Mouse (Mus musculus): Measurements from ENCODE around the gene Foxq1. TPM values are rescaled to one million over a fixed set of nuclear protein-coding genes. Genes with fewer than 3 reads are reported as not detected.

Gene Foxq1
- polyA plus RNA-seq, 1 experiment from 2014 or later = 0.87 TPM

DNA sequence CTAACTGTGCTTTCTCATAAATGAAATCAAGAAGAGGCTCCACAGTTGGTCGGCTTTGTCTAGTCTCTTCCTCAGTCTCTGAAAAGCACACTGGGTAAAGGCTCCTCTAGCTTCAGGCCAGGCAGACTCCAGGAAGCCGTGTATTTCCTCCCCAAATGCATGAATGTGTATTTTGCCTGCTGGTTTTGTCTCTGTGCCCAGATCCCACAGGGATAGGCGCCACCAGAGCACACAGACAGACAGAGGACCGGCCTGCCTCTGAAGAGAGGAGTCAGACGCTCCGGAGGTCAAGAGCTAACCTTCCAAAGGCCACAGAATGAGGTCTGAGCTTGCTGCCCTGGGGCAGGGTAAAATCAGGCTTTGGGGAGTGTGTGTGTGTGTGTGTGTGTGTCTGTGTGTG is 21.6 kb downstream of the Foxq1 start:
- no peak overlapping the region for H3K4me2 ChIP-seq (replicated peaks)
- H3K9me3 ChIP-seq = no peaks in the 10 kb centered on the region
- H3K36me3 ChIP-seq = no peaks in the 10 kb centered on the region
- peaks cover 23% of the 10 kb centered on the region for H3K4me1 ChIP-seq
- H3K4me3 ChIP-seq = no peak overlapping the region
- WGBS = 25% methylated on average over 6 of the region's 6 CpGs
- ATAC-seq (ENCODE audit: low FRiP score, low read depth) = no peak
- peaks cover 42% of the 10 kb centered on the region for H3K27me3 ChIP-seq
- no peak overlapping the region for H3K27ac ChIP-seq
- H3K9ac ChIP-seq = no peak overlapping the region

DNA sequence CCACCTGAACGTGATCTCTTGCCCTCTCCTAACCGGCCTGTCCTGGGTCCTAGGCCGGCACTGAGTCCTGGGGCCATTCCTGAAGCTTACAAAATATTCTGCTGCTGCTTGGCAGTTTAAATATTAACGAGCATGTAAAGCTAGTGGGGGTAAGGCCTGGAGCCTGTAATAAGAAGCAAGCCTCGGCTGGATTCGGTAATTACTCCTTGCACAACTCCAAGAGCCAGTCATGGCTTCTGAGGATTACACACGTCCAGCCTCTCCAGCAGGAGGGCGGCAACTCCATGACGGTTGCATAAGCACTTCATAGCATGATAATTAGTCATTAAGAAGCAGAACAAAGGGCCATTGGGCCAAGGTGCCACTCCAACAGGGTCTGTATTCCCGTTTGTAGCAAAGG is 22.5 kb downstream of the Foxq1 start:
- Histone ChIP-seq H3K36me3 (no peaks in the 10 kb centered on the region), H3K9ac (no peak overlapping the region), H3K4me1 (peaks cover 23% of the 10 kb centered on the region), H3K27ac (no peak overlapping the region), H3K4me3 (no peak overlapping the region), H3K4me2 (replicated peaks) (peak overlapping the region; percentile 19), H3K27me3 (peaks cover 36% of the 10 kb centered on the region), H3K9me3 (no peaks in the 10 kb centered on the region)
- 18% methylated on average over 10 of the region's 10 CpGs for WGBS
- ATAC-seq (ENCODE audit: low FRiP score, low read depth) = 0 out of 2 replicates have a peak, but pooled peaks have one; percentile 32

DNA sequence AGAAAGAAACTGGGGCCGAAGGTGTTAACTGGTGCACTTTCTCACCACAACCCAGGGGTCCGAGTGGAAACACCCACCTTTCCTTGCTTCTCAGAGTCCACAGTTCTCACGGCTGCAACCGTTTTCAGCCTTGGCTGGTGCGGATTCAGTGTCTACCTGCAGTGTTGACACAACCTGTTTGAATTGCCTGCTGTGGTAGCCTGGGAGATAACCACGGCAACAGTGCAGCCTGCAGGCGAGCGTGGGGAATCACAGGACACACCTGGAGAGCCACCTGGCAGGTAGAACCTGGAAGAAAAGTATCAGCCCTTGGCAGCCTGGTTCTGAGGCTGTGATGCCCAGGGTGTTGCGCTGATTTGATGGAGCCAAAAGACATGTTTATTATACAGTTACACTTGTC is 23.9 kb downstream of the Foxq1 start:
- peaks cover 25% of the 10 kb centered on the region for H3K27me3 ChIP-seq
- H3K4me2 ChIP-seq (replicated peaks) = no peak overlapping the region
- H3K9me3 ChIP-seq = no peaks in the 10 kb centered on the region
- no peak overlapping the region for H3K9ac ChIP-seq
- no peak overlapping the region for H3K4me3 ChIP-seq
- ATAC-seq (ENCODE audit: low FRiP score, low read depth) = no peak
- 62% methylated on average over 9 of the region's 9 CpGs for WGBS
- H3K4me1 ChIP-seq = peaks cover 23% of the 10 kb centered on the region
- H3K36me3 ChIP-seq = no peaks in the 10 kb centered on the region
- H3K27ac ChIP-seq = no peak overlapping the region

DNA sequence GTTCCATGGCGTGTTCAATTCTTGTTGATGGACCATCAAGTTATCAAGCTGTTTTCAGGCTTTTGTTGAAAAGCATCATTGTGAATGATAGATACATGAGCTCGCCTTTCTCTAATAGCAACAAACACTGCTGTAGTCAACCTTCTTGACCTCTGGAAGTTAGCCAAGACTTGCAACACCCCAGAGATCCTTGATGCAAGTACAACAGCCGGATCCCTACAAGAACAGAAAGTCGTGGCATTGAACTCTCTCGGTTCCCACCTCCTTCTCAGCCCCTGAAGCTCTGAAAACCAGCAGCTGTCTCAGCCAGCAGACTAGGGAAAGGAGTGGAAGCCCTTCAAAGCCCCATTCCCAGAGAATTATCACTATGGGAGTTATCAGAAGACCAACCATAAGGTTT is 31.4 kb downstream of the Foxq1 start:
- Histone ChIP-seq H3K4me2 (replicated peaks) (no peak overlapping the region), H3K27ac (no peak overlapping the region), H3K9ac (no peak overlapping the region), H3K36me3 (no peaks in the 10 kb centered on the region), H3K9me3 (no peaks in the 10 kb centered on the region), H3K4me1 (no peaks in the 10 kb centered on the region), H3K27me3 (peaks cover 14% of the 10 kb centered on the region; the same call in 1 of the 2 replicates), H3K4me3 (no peak overlapping the region)
- no peak for ATAC-seq (ENCODE audit: low FRiP score, low read depth)
- WGBS = 84% methylated on average over 5 of the region's 5 CpGs

DNA sequence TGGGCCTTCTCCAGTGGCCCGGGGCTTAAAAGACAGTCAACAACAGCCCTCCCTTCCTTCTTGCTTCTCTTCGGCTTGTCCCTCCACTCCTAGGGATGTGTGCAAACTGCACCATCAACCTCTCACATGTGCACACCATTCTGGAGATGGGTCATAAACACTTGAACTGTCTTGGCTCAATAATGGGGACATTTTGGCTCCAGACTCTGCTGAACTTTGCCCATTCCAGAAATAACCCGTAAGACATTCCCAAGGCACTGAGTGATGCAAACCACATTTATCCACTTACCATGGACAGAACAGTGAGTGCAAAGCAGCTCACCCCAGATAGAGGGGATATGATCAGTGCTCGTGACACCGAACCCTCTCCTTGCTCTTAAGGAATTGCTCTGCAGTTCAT is 43.6 kb downstream of the Foxq1 start:
- 74% methylated on average over 5 of the region's 5 CpGs for WGBS
- ATAC-seq (ENCODE audit: low FRiP score, low read depth) = peak; percentile 51; the same call in 1 of the 2 replicates

DNA sequence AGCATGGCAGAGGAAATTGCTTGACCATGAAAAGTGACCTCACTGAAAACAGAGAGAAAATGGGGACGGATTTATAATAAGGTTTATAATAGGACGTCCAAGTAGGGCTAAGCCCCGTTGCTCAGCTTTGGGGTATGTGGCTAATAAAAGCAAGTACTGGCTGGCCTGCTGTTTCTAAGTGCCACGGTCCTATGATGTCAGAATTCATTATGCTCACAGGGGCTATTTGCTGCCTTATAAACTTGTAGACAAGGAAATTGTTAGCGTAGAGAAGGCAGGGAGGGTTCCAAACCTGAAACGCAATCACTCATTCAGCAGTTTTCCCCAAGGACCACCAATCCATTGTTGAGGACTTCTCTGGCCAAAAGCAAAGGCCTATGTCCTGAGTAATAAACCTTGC is 48.0 kb downstream of the Foxq1 start:
- no peak overlapping the region for H3K9ac ChIP-seq
- peak; percentile 85; the same call in 1 of the 2 replicates for ATAC-seq (ENCODE audit: low FRiP score, low read depth)

More for the DNA sequence above, 43.6 kb downstream of the Foxq1 start:
- Histone ChIP-seq H3K4me1 (peaks cover 6% of the 10 kb centered on the region; the same call in 1 of the 2 replicates), H3K4me2 (replicated peaks) (no peak overlapping the region), H3K9me3 (no peaks in the 10 kb centered on the region; the same call in 1 of the 2 replicates), H3K27me3 (peaks cover 19% of the 10 kb centered on the region; the same call in 1 of the 2 replicates), H3K9ac (no peak overlapping the region), H3K27ac (no peak overlapping the region), H3K36me3 (no peaks in the 10 kb centered on the region), H3K4me3 (no peak overlapping the region)

More for the DNA sequence above, 48.0 kb downstream of the Foxq1 start:
- no peaks in the 10 kb centered on the region for H3K9me3 ChIP-seq
- no peaks in the 10 kb centered on the region for H3K36me3 ChIP-seq
- peaks cover 42% of the 10 kb centered on the region for H3K27me3 ChIP-seq
- no peak overlapping the region for H3K4me3 ChIP-seq
- no peak overlapping the region for H3K27ac ChIP-seq
- H3K4me1 ChIP-seq = peaks cover 6% of the 10 kb centered on the region; the same call in 1 of the 2 replicates
- H3K4me2 ChIP-seq (replicated peaks) = no peak overlapping the region
- WGBS = 25% methylated on average over 6 of the region's 6 CpGs

Other genes with a start within 250 kb of the Foxq1 start
- not detected in 2 replicates for gene A530084C06Rik, start 3.2 kb downstream of the Foxq1 start, polyA plus RNA-seq (2015; fragmentation: Nextera tagmentation; extraction: Ambion mirVana)
- gene Foxf2, start 69.7 kb downstream of the Foxq1 start, polyA plus RNA-seq (2015; fragmentation: Nextera tagmentation; extraction: Ambion mirVana) = 2.7 and 3.0 TPM in 2 replicates